Mouse (Mus musculus): Measurements from ENCODE around the gene Jag2.

DNA sequence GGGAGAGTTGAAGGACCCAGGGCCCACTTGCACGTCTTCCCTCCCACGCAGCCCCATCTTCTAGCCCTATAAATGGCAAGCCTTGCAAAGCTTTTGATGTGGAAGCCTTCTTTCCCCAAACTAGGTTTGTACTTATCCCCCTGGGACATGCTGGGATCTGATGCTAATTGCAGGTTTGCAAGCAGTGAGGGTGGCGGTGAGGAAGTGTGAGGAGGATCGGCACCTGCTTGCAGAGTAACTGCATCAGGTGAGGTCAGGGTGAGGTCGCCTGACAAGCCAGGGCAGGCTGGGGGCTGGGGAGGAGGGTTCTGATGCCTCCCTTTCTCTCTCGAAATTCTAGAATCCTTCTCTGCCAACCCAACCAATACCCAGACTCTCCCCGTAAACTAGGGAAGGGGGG lies 44.1 kb downstream of the Jag2 start:
- TF ChIP-seq CTCF (IDR thresholded peaks at IDR 0.05; ENCODE audit: low read depth) (no peak), EP300 (IDR thresholded peaks at IDR 0.05; ENCODE audit: low read depth) (no peak)
